Mouse (Mus musculus) liver, embryonic 14.5 days (tissue): ENCODE measurements at regions not wholly inside any gene's neighbourhood (a gene's known extent, or its start where the extent isn't known, plus 50 kb on each side); places are given as distances from the start of the nearest gene placed in this dataset.

ENCODE experiments used
- ATAC-seq: fragments of 200-750 bp; cut with Nextera tagmentation; 2 replicates; pipeline ENCODE4 v1.8.0; 2017; ENCODE audit warnings: moderate number of reproducible peaks, mild to moderate bottlenecking, moderate library complexity; ENCODE audit not compliant: insufficient read depth
- DNase-seq, 3 experiments: peaks; one replicate each; pipeline ENCODE4 v3.0.0-alpha.2; 2012 to 2013; ENCODE audit warnings: low read depth in 3 of 3, low spot score in 3 of 3
- H3K27ac ChIP-seq: fragments of 300-500 bp; sonication (generic); 2 replicates; pipeline ENCODE4 v1.5.1; 2014; ENCODE audit warnings: moderate library complexity, mild to moderate bottlenecking, control low read depth, inconsistent platforms
- H3K27me3 ChIP-seq: fragments of 300-500 bp; sonication (generic); 2 replicates; pipeline ENCODE4 v1.6.1; 2014; ENCODE audit warnings: mild to moderate bottlenecking, low read length, moderate library complexity; ENCODE audit not compliant: control insufficient read depth, insufficient read depth
- H3K36me3 ChIP-seq: fragments of 300-500 bp; sonication (generic); replicated peaks from 2 replicates; pipeline ENCODE4 v1.6.1; 2014; ENCODE audit warnings: low read depth; ENCODE audit not compliant: control insufficient read depth, insufficient read depth
- H3K4me1 ChIP-seq, 2 experiments: fragments of 200-500 bp in 1 of 2; fragments of 300-500 bp in 1 of 2; sonication (generic) in 1 of 2; replicated peaks; 2 replicates each; pipeline ENCODE4 v1.6.1; 2012 to 2014; ENCODE audit warnings: antibody characterized with exemption in 1 of 2, inconsistent platforms in 1 of 2, low read length in 1 of 2; ENCODE audit not compliant: control insufficient read depth in 2 of 2, insufficient read depth in 2 of 2
- H3K4me2 ChIP-seq: fragments of 300-500 bp; sonication (generic); 2 replicates; pipeline ENCODE4 v1.6.1; 2014; ENCODE audit warnings: low read depth, mild to moderate bottlenecking, control low read depth, moderate library complexity
- H3K4me3 ChIP-seq, 2 experiments: fragments of 200-500 bp in 1 of 2; fragments of 300-500 bp in 1 of 2; sonication (generic) in 1 of 2; 2 replicates each; pipeline ENCODE4 v1.5.1; 2012 to 2014; ENCODE audit warnings: low read depth in 2 of 2, low read length in 2 of 2, mild to moderate bottlenecking in 2 of 2, control low read depth in 1 of 2, inconsistent platforms in 1 of 2, moderate library complexity in 1 of 2; ENCODE audit not compliant: insufficient read depth in 1 of 2
- H3K9ac ChIP-seq: fragments of 300-500 bp; sonication (generic); replicated peaks from 2 replicates; pipeline ENCODE4 v1.6.1; 2014; ENCODE audit warnings: mild to moderate bottlenecking, control low read depth, moderate library complexity
- H3K9me3 ChIP-seq: fragments of 300-500 bp; sonication (generic); 2 replicates; pipeline ENCODE4 v1.6.1; 2016; ENCODE audit warnings: low read length, mixed read lengths; ENCODE audit not compliant: control insufficient read depth
- CTCF ChIP-seq: IDR thresholded peaks from 2 replicates; pipeline ENCODE4 v1.5.1; 2016; ENCODE audit warnings: antibody characterized with exemption, low read depth, control low read depth
- EP300 ChIP-seq: IDR thresholded peaks from 2 replicates; pipeline ENCODE4 v1.6.1; 2016; ENCODE audit warnings: antibody characterized with exemption, low read depth
- WGBS: fragments of 180-500 bp; shearing (Covaris S2); extraction: QIAGEN DNeasy Blood & Tissue Kit; methylation state at CpG from one replicate; pipeline ENCODE4 v1.1.7; 2014; ENCODE audit not compliant: insufficient replicate concordance; 5-methylcytosine and 5-hydroxymethylcytosine counted together

DNA sequence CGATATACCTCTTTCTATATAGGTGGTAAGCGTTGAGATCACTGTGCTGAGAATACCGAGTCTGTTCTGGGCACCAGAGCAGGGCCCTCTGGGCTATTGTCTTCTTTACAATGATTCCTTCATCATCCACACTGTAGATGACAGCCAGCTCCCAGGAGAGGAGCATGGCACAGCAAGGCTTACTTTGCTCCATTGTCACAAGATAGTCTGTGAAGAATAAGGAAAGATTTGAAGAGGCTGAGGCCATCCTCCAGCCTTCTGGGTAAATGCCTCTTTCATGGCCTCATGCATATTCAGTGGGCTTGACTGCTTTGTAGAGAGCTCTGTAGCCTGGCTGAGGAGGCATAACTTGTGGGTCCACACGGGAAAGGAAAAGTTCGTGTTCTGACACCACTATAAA is 136.3 kb upstream of the Krr1 start:
- Histone ChIP-seq H3K4me3 (no peak overlapping the region), H3K9me3 (no peaks in the 10 kb centered on the region), H3K4me2 (no peak overlapping the region), H3K4me1 (peaks cover 9 to 20% of the 10 kb centered on the region in 2 experiments), H3K27me3 (no peaks in the 10 kb centered on the region), H3K27ac (no peak overlapping the region), H3K36me3 (no peaks in the 10 kb centered on the region), H3K9ac (no peak overlapping the region)
- ATAC-seq: no peak
- no peak for TF ChIP-seq CTCF
- TF ChIP-seq EP300: no peak
- 61% methylated on average over 5 of the region's 5 CpGs for WGBS
- no peak for DNase-seq

DNA sequence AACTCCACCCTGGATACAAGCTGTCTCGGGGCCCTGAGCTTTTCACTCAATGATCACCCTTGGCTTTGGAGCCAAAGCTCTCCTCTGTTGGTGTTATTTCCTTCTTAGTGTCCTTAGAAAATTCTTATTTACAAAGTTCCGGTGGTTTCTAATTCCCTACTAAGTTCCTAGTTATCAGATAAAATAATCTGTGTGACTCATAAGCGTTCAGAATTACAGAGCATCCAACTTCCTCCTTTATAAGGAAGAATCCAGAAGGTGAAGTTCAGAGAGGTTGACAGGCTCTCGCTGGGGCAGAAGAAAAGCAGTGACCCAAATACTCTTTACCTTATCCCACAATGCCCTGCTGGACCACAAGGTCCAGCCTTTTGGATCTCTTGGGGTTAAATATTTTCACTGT is 135.7 kb upstream of the Krr1 start:
- DNase-seq (no peak), ATAC-seq (no peak)
- Histone ChIP-seq H3K4me2 (no peak overlapping the region), H3K36me3 (no peaks in the 10 kb centered on the region), H3K27ac (no peak overlapping the region), H3K9ac (no peak overlapping the region), H3K4me3 (no peak overlapping the region), H3K27me3 (no peaks in the 10 kb centered on the region), H3K9me3 (no peaks in the 10 kb centered on the region), H3K4me1 (peaks cover 9 to 23% of the 10 kb centered on the region in 2 experiments)
- TF ChIP-seq CTCF (no peak), EP300 (no peak)
- 33% methylated on average over 4 of the region's 4 CpGs for WGBS

DNA sequence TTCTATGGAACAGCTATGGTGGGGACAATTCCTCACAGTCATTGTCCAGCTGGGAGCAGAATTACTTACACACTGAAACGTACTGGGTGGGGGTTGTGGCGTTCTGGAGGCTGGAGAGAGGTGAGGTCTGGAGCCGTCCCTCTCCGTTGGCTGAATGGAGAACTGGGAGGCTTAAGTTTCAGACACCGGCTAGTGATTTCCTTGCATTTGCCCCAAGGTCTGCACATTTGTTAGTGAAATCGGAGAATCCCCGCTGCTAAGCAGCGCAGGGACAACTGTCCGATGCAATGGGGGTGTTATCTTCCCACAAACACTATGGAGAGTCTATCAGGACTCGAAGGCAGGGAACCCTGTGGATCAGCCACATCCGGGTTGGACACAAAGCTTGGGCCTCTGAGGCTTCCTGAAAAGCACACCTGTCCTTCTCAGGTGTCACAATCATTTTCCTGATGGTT is 130.1 kb upstream of the Krr1 start:
- TF ChIP-seq EP300 (no peak), CTCF (no peak)
- H3K9ac ChIP-seq: no peak overlapping the region
- H3K4me3 ChIP-seq: no peak overlapping the region
- no peak overlapping the region for H3K27ac ChIP-seq
- no peaks in the 10 kb centered on the region for H3K9me3 ChIP-seq
- H3K4me2 ChIP-seq: no peak overlapping the region
- 45% methylated on average over 11 of the region's 11 CpGs for WGBS
- ATAC-seq (no peak), DNase-seq (no peak)
- H3K27me3 ChIP-seq: no peaks in the 10 kb centered on the region
- peaks cover 0 to 10% of the 10 kb centered on the region in 2 experiments; a peak in 2 of 4 replicates for H3K4me1 ChIP-seq
- H3K36me3 ChIP-seq: no peaks in the 10 kb centered on the region

DNA sequence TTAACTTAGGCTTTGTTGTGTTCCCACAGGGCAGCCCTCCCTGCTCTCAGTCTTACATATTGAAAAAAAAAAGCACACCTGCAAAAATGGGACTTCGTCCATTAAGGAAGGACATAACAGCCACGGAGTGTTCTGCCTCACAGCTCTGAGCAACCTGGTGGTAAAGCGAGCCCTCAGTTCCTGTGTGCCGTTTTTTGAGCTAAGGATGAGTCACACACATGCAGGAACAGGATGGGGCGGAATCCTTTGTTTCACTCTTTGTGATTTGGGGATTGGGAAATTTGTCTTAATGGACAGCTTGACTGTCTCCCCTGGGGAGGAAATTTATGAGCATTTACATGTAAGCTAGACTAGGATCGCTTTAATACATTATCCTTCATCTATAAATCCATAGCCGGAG is 129.6 kb upstream of the Krr1 start:
- no peaks in the 10 kb centered on the region for H3K36me3 ChIP-seq
- H3K9ac ChIP-seq: no peak overlapping the region
- 44% methylated on average over 7 of the region's 7 CpGs for WGBS
- H3K4me1 ChIP-seq: peaks cover 0 to 10% of the 10 kb centered on the region in 2 experiments; a peak in 2 of 4 replicates
- no peak for TF ChIP-seq CTCF
- no peak for TF ChIP-seq EP300
- H3K4me3 ChIP-seq: no peak overlapping the region
- H3K4me2 ChIP-seq: no peak overlapping the region
- no peaks in the 10 kb centered on the region for H3K9me3 ChIP-seq
- DNase-seq: no peak
- H3K27me3 ChIP-seq: no peaks in the 10 kb centered on the region
- H3K27ac ChIP-seq: no peak overlapping the region
- ATAC-seq: no peak

DNA sequence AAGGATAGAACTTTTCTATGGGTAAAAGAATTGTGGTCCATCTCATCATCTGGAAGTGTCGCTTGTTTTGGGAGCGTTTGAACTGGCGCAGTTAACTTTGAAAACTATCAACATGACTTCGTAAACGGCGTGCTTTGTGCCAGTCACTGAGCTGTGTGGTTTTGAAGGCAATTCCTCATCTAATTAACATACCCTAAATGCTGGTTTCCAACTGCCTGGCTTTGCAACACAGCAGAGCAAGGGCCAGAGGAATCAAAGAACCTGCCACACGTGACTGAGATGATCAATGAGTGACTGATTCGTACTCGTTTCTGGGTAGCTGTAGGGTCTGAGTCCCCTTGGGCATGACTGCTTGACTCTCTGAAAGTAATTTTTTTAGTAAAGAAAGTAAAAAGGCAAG is 129.2 kb upstream of the Krr1 start:
- H3K27ac ChIP-seq: no peak overlapping the region
- H3K27me3 ChIP-seq: no peaks in the 10 kb centered on the region
- H3K4me3 ChIP-seq: no peak overlapping the region
- H3K9me3 ChIP-seq: no peaks in the 10 kb centered on the region
- no peak for TF ChIP-seq EP300
- no peak for TF ChIP-seq CTCF
- H3K4me2 ChIP-seq: no peak overlapping the region
- H3K36me3 ChIP-seq: no peaks in the 10 kb centered on the region
- H3K4me1 ChIP-seq: peaks cover 0 to 10% of the 10 kb centered on the region in 2 experiments; a peak in 2 of 4 replicates
- no peak for ATAC-seq
- H3K9ac ChIP-seq: no peak overlapping the region
- WGBS: 65% methylated on average over 9 of the region's 9 CpGs
- no peak for DNase-seq
